Mouse (Mus musculus) frontal cortex, postnatal 10 days (tissue): ENCODE measurements around the gene 1700019D03Rik.
A peak's percentile ranks its signal among the peaks of the same experiment; 100 is the strongest.
"Not testable (repeated sequence)": the region's sequence is repeated elsewhere in the genome, so short reads cannot be mapped to it uniquely, and the experiment has no call there.

Experiments
- DNase-seq, 2 experiments: peaks; one replicate each; pipeline ENCODE4 v3.0.0; 2022; ENCODE audit warnings: low spot score in 2 of 2, mixed read lengths in 1 of 2

1700019D03Rik gene

GRCm38 (mm10) chr1:52954456-52954855, 65.5 kb downstream of the 1700019D03Rik start:
- no peak for DNase-seq

- no peak for DNase-seq
Observed at GRCm38 (mm10) chr1:52953548-52953947, 66.4 kb downstream of the 1700019D03Rik start.

- DNase-seq: peak in 1 of 2 experiments; percentile 19
Observed at GRCm38 (mm10) chr1:52952551-52953397, 67.2 kb downstream of the 1700019D03Rik start.

GRCm38 (mm10) chr1:52952143-52952542, 67.8 kb downstream of the 1700019D03Rik start:
- DNase-seq: peak; percentile 14 to 16

GRCm38 (mm10) chr1:52951146-52951868, 68.7 kb downstream of the 1700019D03Rik start:
- DNase-seq: no peak

- no peak for DNase-seq
Observed at GRCm38 (mm10) chr1:52947895-52948294, 72.1 kb downstream of the 1700019D03Rik start.

- no peak for DNase-seq
Observed at GRCm38 (mm10) chr1:52939021-52939420, 81.0 kb downstream of the 1700019D03Rik start.

- no peak for DNase-seq
Observed at GRCm38 (mm10) chr1:52934494-52934893, 85.5 kb downstream of the 1700019D03Rik start.

GRCm38 (mm10) chr1:52924482-52924881, 95.5 kb downstream of the 1700019D03Rik start:
- not testable (repeated sequence) for DNase-seq

- DNase-seq: not testable (repeated sequence)
Observed at GRCm38 (mm10) chr1:52918897-52919296, 101.1 kb downstream of the 1700019D03Rik start.

- DNase-seq: no peak
Observed at GRCm38 (mm10) chr1:52916655-52917054, 103.3 kb downstream of the 1700019D03Rik start.

GRCm38 (mm10) chr1:52909783-52910182, 110.2 kb downstream of the 1700019D03Rik start:
- no peak for DNase-seq

- DNase-seq: no peak
Observed at GRCm38 (mm10) chr1:52884208-52884607, 135.8 kb downstream of the 1700019D03Rik start.
